Mouse (Mus musculus) embryonic facial prominence, embryonic 11.5 days (tissue): ENCODE data around the gene Col5a1. TPM values are rescaled to one million over a fixed set of nuclear protein-coding genes. Genes with fewer than 3 reads are reported as not detected.

ENCODE experiments used
- ATAC-seq: fragments of 200-750 bp; cut with Nextera tagmentation; replicated peaks from 2 replicates; pipeline ENCODE4 v1.8.0; 2017; ENCODE audit warnings: low read depth; ENCODE audit not compliant: insufficient number of reproducible peaks, low FRiP score, low TSS enrichment
- DNase-seq: peaks from one replicate; pipeline ENCODE4 v3.0.0-alpha.2; 2015; ENCODE audit warnings: low spot score
- H3K27ac ChIP-seq: fragments of 300-500 bp; sonication (generic); replicated peaks from 2 replicates; pipeline ENCODE4 v1.5.1; 2014; ENCODE audit warnings: mild to moderate bottlenecking, low read depth, low read length, control low read depth
- H3K27me3 ChIP-seq: fragments of 300-500 bp; sonication (generic); 2 replicates; pipeline ENCODE4 v1.6.1; 2014; ENCODE audit warnings: mild to moderate bottlenecking, low read length, moderate library complexity, mixed read lengths; ENCODE audit not compliant: control insufficient read depth, insufficient read depth
- H3K36me3 ChIP-seq: fragments of 300-500 bp; sonication (generic); replicated peaks from 2 replicates; pipeline ENCODE4 v1.6.1; 2014; ENCODE audit warnings: low read depth, mild to moderate bottlenecking, low read length, moderate library complexity, mixed read lengths; ENCODE audit not compliant: control insufficient read depth, insufficient read depth
- H3K4me1 ChIP-seq: fragments of 300-500 bp; sonication (generic); 2 replicates; pipeline ENCODE4 v1.6.1; 2014; ENCODE audit warnings: low read length, mixed read lengths; ENCODE audit not compliant: control insufficient read depth, insufficient read depth
- H3K4me2 ChIP-seq: fragments of 300-500 bp; sonication (generic); 2 replicates; pipeline ENCODE4 v1.6.1; 2014; ENCODE audit warnings: low read depth, mild to moderate bottlenecking, control low read depth, low read length, moderate library complexity
- H3K4me3 ChIP-seq: fragments of 300-500 bp; sonication (generic); 2 replicates; pipeline ENCODE4 v1.5.1; 2014; ENCODE audit warnings: low read depth, low read length, control low read depth
- H3K9ac ChIP-seq: fragments of 300-500 bp; sonication (generic); replicated peaks from 2 replicates; pipeline ENCODE4 v1.6.1; 2014; ENCODE audit warnings: mild to moderate bottlenecking, control low read depth, low read length
- H3K9me3 ChIP-seq: fragments of 300-500 bp; sonication (generic); replicated peaks from 2 replicates; pipeline ENCODE4 v1.6.1; 2016; ENCODE audit warnings: mild to moderate bottlenecking, low read length, inconsistent platforms, mixed read lengths; ENCODE audit not compliant: control insufficient read depth
- WGBS: fragments of 180-500 bp; shearing (Covaris S2); extraction: QIAGEN DNeasy Blood & Tissue Kit; methylation state at CpG from one replicate; pipeline ENCODE4 v1.1.7; 2014; 5-methylcytosine and 5-hydroxymethylcytosine counted together
- polyA plus RNA-seq: library from polyadenylated mRNA; unstranded; fragments of >200 nt; fragmentation: Nextera tagmentation; extraction: Ambion mirVana; gene quantifications from 2 replicates; pipeline ENCODE4 v1.2.1, GENCODE M21; 2014

Gene Col5a1
- polyA plus RNA-seq, 1 experiment from 2014 or later = 29.0 TPM

DNA sequence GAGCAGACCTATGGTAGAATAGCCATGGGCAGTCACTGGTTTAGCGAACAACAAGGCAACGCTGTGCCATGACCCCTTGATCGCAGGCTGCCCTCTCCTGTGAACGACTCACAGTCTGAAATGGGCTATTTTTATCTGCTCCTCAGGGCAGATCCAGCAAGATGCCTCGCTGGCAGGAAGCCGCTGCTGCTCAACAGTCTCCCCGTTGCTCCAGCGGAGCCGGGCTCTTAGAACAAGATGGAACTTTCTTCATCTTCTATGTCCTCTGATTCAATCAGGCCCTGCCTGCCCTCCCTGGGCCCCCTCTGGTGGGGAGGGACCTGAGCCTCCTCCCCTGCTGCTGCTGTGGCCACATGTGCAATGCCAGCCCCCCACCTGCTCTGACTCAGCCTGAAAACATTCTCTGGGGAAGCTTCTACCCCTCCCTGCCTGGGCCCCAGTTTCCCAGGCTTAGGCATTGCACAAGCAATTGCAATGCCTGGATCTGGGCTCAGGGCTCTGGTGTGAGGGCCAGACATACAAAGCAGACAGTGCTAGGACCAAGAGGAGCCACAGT, 27.8 kb upstream of the Col5a1 start:
- peaks cover 8% of the 10 kb centered on the region; the same call in 1 of the 2 replicates for H3K4me1 ChIP-seq
- peak overlapping the region; percentile 18; the same call in 1 of the 2 replicates for H3K9ac ChIP-seq
- H3K4me2 ChIP-seq = no peak overlapping the region; the same call in 1 of the 2 replicates
- ATAC-seq (0 out of 2 replicates have a peak, but pooled peaks have one; percentile 14), DNase-seq (peak; percentile 21)
- no peaks in the 10 kb centered on the region for H3K9me3 ChIP-seq
- H3K36me3 ChIP-seq = no peaks in the 10 kb centered on the region
- H3K27me3 ChIP-seq = no peaks in the 10 kb centered on the region
- H3K27ac ChIP-seq = no peak overlapping the region
- 26% methylated on average over 9 of the region's 9 CpGs for WGBS
- no peak overlapping the region for H3K4me3 ChIP-seq

DNA sequence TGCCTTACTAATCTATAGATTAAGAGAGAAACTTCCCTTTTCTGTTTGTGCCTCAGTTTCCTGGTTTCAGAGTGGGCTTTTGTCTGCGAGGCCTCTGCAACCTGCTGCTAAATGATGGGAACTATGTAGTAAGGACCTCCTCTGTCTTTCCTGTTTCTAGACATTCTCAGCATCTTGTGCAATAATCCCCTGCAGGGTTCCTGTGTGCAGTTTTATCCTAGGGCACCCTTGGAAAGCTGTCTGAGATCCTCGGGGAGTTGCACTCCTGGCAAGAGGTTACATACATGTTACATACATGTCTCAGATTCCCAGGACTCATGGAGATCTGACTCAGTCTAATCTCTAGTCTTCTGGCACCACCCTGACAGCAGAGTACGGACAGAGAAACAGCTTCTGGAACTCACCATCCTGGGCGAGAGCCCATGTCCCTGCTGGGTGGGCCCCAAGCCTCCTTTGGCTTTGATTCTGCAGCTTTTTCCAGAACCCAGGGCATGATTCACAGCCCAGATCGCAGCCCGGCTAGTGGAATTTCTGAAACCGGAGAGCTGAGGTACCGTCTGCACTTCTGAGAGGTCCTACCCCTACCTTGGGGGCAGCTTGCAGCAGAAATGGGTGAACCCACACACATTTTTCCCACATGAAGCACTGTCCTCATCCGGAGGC, 24.5 kb upstream of the Col5a1 start:
- peaks cover 8% of the 10 kb centered on the region; the same call in 1 of the 2 replicates for H3K4me1 ChIP-seq
- ATAC-seq (no peak), DNase-seq (no peak)
- no peaks in the 10 kb centered on the region for H3K9me3 ChIP-seq
- WGBS = 83% methylated on average over 9 of the region's 9 CpGs
- no peaks in the 10 kb centered on the region for H3K27me3 ChIP-seq
- H3K4me3 ChIP-seq = no peak overlapping the region
- H3K9ac ChIP-seq = no peak overlapping the region
- no peaks in the 10 kb centered on the region for H3K36me3 ChIP-seq
- no peak overlapping the region for H3K27ac ChIP-seq
- no peak overlapping the region for H3K4me2 ChIP-seq

DNA sequence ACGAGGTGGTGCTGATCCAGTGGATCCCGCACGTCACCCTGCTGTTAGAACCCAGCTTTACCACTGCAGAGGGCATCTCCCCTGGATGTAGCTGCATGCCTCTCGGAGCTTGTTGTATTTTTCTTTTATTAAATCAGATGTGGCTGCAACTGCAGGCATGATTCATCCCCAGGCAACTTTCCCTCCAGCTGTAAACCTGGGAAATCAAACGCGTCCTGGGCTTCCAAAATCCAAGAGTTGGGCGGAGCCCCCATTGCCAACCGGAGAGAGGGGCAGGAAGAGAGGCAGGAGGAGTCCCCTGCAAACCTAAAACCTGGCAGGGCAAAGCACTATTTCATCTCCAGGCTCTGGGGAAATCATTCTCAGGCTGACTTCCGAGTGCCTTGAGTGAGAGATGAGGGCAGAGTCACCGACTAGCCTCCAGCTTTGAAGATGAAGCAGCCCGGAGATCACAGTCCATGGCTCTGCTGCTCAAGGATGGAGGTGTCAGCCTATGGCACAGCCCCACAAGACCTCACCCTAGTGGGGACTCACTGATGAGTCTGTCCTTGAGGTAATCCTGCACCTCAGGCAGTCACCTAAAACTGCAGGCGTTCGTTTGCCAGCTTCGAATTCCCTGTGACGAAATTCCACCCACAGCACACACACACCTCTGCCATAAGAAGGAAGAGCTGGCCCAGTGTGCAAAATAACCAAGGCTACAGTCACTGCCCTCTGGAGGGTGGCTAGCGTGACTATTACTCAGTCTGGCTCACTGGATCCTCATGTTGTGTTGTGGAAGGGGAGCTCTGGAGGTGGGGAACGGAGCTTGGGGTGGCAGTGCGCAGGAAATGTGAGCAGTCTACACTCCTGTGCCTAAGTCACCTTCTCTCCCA, 21.5 kb upstream of the Col5a1 start:
- Histone ChIP-seq H3K4me1 (no peaks in the 10 kb centered on the region), H3K9me3 (no peaks in the 10 kb centered on the region), H3K4me2 (no peak overlapping the region), H3K4me3 (no peak overlapping the region), H3K27ac (no peak overlapping the region), H3K9ac (no peak overlapping the region), H3K36me3 (no peaks in the 10 kb centered on the region), H3K27me3 (no peaks in the 10 kb centered on the region)
- DNase-seq (no peak), ATAC-seq (no peak)
- WGBS = 71% methylated on average over 18 of the region's 18 CpGs

DNA sequence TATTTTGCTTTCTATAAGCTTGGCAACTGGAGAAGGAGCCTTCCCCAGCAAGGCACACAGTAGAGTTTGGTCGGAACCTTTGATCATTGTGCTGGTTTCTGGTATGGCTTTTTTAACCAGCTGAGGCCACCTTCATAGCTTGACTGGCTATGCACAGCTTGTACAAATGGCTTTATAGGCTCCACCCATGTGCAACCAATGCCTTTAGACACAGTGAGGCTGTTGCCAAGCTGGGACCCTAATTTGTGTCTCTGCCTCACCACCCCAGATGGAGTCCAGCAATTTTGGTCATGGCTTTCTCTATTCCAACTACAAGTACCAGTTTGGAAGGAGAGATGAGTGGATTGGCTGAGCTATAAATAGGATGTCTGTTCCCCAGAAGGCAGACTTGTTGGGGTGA, 15.6 kb upstream of the Col5a1 start:
- Histone ChIP-seq H3K4me2 (no peak overlapping the region), H3K4me1 (no peaks in the 10 kb centered on the region), H3K9ac (no peak overlapping the region), H3K27ac (no peak overlapping the region), H3K36me3 (no peaks in the 10 kb centered on the region), H3K27me3 (no peaks in the 10 kb centered on the region), H3K4me3 (no peak overlapping the region), H3K9me3 (no peaks in the 10 kb centered on the region)
- no peak for ATAC-seq
- 92% methylated on average over 1 of the region's 1 CpGs for WGBS
- no peak for DNase-seq

DNA sequence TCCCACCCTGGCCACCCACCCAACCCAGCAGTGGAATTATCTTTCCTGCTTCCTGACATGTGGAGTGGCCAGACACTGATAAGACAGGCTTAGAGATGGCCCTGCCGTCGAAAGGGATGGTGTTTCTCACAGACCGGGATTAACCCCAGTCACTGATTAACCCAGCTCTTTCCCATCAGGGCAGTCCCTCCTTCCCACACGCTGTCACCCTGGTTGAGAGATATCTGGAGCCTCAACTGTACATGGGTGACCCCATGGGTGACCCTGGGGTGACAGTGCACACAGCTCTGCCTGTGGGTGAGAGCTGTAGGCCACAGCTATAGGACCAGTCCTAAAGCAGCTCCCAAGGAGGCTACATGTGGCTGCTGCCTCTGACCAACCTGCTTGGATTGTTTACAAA, 15.2 kb upstream of the Col5a1 start:
- Histone ChIP-seq H3K9me3 (no peaks in the 10 kb centered on the region), H3K9ac (no peak overlapping the region), H3K4me2 (no peak overlapping the region), H3K27ac (no peak overlapping the region), H3K4me1 (no peaks in the 10 kb centered on the region), H3K4me3 (no peak overlapping the region), H3K27me3 (no peaks in the 10 kb centered on the region), H3K36me3 (no peaks in the 10 kb centered on the region)
- ATAC-seq (no peak), DNase-seq (no peak)
- WGBS = 74% methylated on average over 4 of the region's 4 CpGs

DNA sequence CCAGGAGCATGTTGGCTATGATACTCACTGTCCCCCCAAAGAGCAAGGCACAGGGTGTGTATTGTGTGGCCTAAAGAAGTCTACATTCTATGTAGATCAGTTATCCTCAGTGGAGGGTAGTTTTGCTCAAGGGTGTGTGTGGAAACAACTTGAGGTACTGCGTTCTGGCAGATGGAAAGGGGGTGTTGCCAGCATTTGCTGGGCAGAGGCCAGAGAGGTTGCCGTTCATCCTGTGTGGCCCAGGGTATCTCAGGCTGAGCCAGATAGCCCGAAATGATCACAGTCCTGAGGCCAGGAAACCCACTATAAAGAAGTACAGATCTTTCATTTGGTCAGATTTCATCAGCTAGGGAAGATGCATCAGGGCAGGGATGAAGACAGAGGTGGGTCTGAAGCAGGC, 13.9 kb upstream of the Col5a1 start:
- DNase-seq (no peak), ATAC-seq (no peak)
- Histone ChIP-seq H3K4me1 (no peaks in the 10 kb centered on the region), H3K27me3 (no peaks in the 10 kb centered on the region), H3K9ac (no peak overlapping the region), H3K36me3 (no peaks in the 10 kb centered on the region), H3K9me3 (no peaks in the 10 kb centered on the region), H3K4me3 (no peak overlapping the region), H3K27ac (no peak overlapping the region), H3K4me2 (no peak overlapping the region)
- WGBS = 47% methylated on average over 3 of the region's 3 CpGs

DNA sequence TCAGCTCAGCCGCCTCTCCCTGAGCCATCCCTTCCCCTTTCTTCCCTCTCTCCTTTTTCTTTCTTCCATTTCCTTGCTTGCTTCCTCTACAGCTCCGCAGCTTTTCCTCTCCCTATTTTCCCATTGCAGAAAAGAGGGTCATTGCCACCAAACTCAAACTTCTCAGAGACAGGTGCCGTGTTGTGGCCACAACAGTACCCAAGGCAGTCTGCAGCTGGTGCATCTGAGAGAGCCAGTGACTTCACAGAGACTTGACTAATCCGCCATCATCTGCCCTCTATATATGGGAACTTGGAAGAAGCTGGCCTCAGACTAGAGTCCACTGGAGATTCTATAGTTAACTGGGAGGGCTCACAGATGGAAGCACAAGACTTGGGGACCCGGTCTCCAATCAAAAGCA, 13.2 kb upstream of the Col5a1 start:
- no peak overlapping the region for H3K27ac ChIP-seq
- ATAC-seq (no peak), DNase-seq (no peak)
- 79% methylated on average over 5 of the region's 5 CpGs for WGBS
- H3K4me3 ChIP-seq = no peak overlapping the region
- H3K4me2 ChIP-seq = no peak overlapping the region
- H3K36me3 ChIP-seq = no peaks in the 10 kb centered on the region
- no peaks in the 10 kb centered on the region for H3K4me1 ChIP-seq
- no peaks in the 10 kb centered on the region for H3K27me3 ChIP-seq
- no peaks in the 10 kb centered on the region for H3K9me3 ChIP-seq
- no peak overlapping the region for H3K9ac ChIP-seq

DNA sequence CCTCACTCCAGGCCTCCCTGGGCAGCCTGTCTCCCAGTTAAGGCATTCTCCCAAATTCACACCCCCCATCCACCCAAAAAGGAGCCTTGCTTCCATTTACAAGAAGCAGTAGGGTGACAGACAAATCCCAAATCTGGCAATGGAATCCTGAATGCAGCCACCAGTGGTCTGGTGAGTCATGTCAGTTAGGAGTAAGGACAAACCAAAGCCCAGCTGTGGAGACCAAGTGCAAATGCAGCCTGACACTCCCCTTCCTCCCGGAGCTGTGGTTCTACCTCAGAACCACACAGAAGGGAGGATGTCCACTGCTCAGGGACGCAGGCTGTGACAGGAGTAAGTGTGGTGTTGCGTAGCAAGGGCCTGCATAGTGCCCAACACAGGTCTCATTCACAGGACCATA, 11.6 kb upstream of the Col5a1 start:
- Histone ChIP-seq H3K4me1 (no peaks in the 10 kb centered on the region), H3K4me2 (no peak overlapping the region), H3K27me3 (no peaks in the 10 kb centered on the region), H3K4me3 (no peak overlapping the region), H3K9me3 (no peaks in the 10 kb centered on the region), H3K27ac (no peak overlapping the region), H3K9ac (no peak overlapping the region), H3K36me3 (no peaks in the 10 kb centered on the region)
- DNase-seq (no peak), ATAC-seq (no peak)
- 78% methylated on average over 3 of the region's 3 CpGs for whole genome bisulfite sequencing
